Mouse (Mus musculus) MEL-GATA-1-ER (cell line): ENCODE measurements at regions not wholly inside any gene's neighbourhood (a gene's known extent, or its start where the extent isn't known, plus 50 kb on each side); places are given as distances from the start of the nearest gene placed in this dataset.

Experiments
- DNase-seq: peaks from one replicate; pipeline ENCODE4 v3.0.0-alpha.2; 2012; ENCODE audit warnings: low read depth; ENCODE audit errors: extremely low read depth

GRCm38 (mm10) chr10:25118674-25119670 is 188.7 kb downstream of the Akap7 start:
- DNase-seq, result peak; percentile 91

GRCm38 (mm10) chr10:25114316-25114715 is 187.0 kb upstream of the Arg1 start:
- no peak for DNase-seq

- no peak for DNase-seq
Observed at GRCm38 (mm10) chr10:25112449-25113171, 185.3 kb upstream of the Arg1 start.

GRCm38 (mm10) chr10:25111636-25112422 is 184.5 kb upstream of the Arg1 start:
- DNase-seq, result no peak

GRCm38 (mm10) chr10:25111181-25111580 is 183.9 kb upstream of the Arg1 start:
- no peak for DNase-seq

- DNase-seq, result no peak
Observed at GRCm38 (mm10) chr10:25098070-25098469, 170.8 kb upstream of the Arg1 start.

GRCm38 (mm10) chr10:25089705-25090386 is 162.6 kb upstream of the Arg1 start:
- DNase-seq, result no peak

GRCm38 (mm10) chr10:25086745-25087144 is 159.5 kb upstream of the Arg1 start:
- DNase-seq, result no peak

GRCm38 (mm10) chr10:25082930-25083329 is 155.6 kb upstream of the Arg1 start:
- no peak for DNase-seq

GRCm38 (mm10) chr10:25072617-25073016 is 145.3 kb upstream of the Arg1 start:
- DNase-seq, result no peak

- no peak for DNase-seq
Observed at GRCm38 (mm10) chr10:25068301-25068700, 141.0 kb upstream of the Arg1 start.

- no peak for DNase-seq
Observed at GRCm38 (mm10) chr10:25064701-25065362, 137.5 kb upstream of the Arg1 start.

GRCm38 (mm10) chr10:25061402-25062055 is 134.2 kb upstream of the Arg1 start:
- no peak for DNase-seq

GRCm38 (mm10) chr10:25058694-25059093 is 131.4 kb upstream of the Arg1 start:
- no peak for DNase-seq

GRCm38 (mm10) chr10:25051998-25052397 is 124.7 kb upstream of the Arg1 start:
- no peak for DNase-seq

GRCm38 (mm10) chr10:25051368-25051874 is 124.1 kb upstream of the Arg1 start:
- no peak for DNase-seq

GRCm38 (mm10) chr10:25041221-25041620 is 113.9 kb upstream of the Arg1 start:
- DNase-seq, result no peak

GRCm38 (mm10) chr10:25039926-25040325 is 112.6 kb upstream of the Arg1 start:
- no peak for DNase-seq

- no peak for DNase-seq
Observed at GRCm38 (mm10) chr10:25036928-25037327, 109.6 kb upstream of the Arg1 start.

GRCm38 (mm10) chr10:25035363-25035762 is 108.1 kb upstream of the Arg1 start:
- no peak for DNase-seq
